Mouse (Mus musculus): Measurements from ENCODE around the gene Dip2c.

DNA sequence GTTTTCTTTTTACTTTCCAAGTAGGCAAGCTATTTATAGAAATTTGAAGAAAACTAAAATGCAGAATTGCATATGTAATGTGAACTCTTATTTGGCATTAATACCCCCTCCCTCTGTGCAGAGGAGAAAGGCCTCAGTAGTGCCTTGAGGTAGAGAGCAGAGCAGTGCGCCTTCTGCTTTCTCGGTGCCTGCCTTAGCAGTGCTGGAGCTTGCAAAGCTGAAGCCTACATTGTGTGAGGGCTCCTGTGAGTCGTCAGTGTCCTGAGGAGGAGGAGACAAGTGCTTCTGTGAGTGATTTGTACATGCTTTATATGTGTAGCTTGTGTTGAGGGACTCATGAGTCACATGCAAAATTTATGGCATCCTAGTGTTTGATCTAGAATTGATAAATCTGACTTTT, 21.4 kb downstream of the Dip2c start:
- no peak for TF ChIP-seq ZC3H11A (IDR thresholded peaks at IDR 0.05; ENCODE audit: borderline replicate concordance, low read depth, low read length)
- no peak for TF ChIP-seq CHD2 (IDR thresholded peaks at IDR 0.05; ENCODE audit: low read depth, low read length)
- no peak for TF ChIP-seq MAFK (IDR thresholded peaks at IDR 0.05; ENCODE audit: insufficient read depth, low read depth, low read length)

Measured in ES-E14 (cell line).